Mouse (Mus musculus): ENCODE measurements around the gene Tmem59l.

The Tmem59l gene

GRCm38 (mm10) chr8:70509281-70509952, 22.3 kb upstream of the Tmem59l start:
- DNase-seq (ENCODE audit: low read depth, low spot score) = no peak

DNA sequence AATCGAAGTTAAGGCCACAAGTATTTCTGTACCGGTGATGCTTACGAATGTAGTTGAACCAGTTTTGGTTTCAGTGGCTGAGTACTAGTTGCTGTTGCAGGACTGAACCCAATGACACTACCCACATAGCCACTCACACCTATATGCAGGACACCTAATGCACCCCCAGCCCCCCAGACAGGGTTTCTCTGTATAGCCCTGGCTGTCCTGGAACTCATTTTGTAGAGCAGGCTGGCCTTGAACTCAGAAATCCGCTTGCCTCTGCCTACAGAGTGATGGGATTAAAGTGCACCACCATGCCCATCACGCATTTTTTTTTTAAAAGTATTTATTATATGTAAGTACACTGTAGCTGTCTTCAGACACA, 19.9 kb upstream of the Tmem59l start:
- DNase-seq (ENCODE audit: low read depth, low spot score) = no peak

- peak; percentile 83 for DNase-seq (ENCODE audit: low read depth, low spot score)
Observed at GRCm38 (mm10) chr8:70506328-70507026, 19.3 kb upstream of the Tmem59l start, which contains the start of gene Rex1bd. Gene Rex1bd (minus strand): TSS chr8:70506752.

DNA sequence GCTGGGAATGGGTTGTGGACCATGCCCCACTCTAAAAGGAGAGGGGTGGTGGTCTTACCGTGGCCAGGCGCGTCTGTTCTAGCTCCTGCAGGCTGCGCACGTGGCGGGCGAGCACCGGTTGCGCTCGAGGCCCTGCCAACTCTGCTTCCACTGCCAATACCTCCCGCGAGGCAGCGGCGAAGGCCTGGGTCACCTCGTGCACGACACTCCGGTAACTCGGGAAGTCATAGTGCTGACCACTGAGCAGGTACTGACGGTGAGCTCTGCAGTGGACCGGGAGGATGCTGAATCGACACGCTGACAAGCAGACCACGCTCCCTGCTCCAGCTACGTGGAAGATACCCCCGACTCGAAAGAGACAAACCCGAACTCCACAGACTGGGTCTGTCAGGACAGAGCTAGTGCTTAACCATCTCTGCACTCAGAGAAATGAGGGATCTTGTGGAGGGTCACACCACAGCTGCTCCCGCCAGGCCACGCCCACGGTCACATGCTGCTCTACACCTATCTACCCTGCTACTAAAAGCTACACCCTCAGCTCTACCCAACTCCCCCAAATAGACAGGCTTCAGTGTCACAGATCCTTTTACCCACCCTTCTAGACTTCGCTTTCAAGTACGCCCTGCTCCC, 18.7 kb upstream of the Tmem59l start:
- DNase-seq (ENCODE audit: low read depth, low spot score) = no peak

DNA sequence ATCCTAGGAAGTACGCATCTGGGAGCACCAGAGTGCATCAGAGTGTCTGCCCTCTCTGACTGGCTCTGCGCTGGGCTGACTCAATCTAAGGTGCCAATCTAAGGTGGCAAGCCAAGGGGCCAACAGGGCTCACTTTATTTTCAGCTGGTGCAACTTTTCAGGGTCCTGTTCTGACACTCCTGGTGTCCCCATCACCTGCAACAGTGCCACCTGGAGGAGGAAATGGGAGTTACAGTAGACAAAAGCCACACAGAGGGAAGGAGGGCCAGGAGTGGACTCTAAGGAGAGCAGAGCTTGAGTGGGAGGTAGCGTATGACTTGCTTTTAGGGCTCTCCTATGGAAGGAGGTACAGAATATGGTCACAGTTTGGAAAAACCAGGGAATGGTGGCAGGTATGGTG, 17.7 kb upstream of the Tmem59l start:
- DNase-seq (ENCODE audit: low read depth, low spot score) = no peak

DNA sequence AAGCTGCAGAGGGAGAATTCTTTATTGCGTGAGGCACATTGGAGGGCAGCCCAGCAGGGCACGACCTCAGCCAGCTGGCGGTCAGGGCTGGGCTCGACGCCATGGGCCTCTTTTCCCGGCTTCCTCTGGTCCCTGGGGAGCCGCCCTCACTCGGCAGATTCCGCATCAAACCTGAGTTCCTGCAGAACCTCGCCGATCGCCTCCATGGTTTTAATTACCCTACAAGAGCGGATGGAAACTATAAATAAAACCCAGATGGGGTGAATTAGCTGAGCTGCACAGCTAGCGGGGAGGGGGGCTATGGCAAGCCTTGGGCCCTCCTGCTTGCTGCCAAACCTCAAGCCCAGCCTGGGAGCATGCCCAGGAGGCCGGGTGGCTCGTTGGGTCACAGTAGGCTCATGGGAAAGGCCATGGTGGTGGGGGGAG, 17.1 kb upstream of the Tmem59l start:
- DNase-seq (ENCODE audit: low read depth, low spot score) = no peak

DNA sequence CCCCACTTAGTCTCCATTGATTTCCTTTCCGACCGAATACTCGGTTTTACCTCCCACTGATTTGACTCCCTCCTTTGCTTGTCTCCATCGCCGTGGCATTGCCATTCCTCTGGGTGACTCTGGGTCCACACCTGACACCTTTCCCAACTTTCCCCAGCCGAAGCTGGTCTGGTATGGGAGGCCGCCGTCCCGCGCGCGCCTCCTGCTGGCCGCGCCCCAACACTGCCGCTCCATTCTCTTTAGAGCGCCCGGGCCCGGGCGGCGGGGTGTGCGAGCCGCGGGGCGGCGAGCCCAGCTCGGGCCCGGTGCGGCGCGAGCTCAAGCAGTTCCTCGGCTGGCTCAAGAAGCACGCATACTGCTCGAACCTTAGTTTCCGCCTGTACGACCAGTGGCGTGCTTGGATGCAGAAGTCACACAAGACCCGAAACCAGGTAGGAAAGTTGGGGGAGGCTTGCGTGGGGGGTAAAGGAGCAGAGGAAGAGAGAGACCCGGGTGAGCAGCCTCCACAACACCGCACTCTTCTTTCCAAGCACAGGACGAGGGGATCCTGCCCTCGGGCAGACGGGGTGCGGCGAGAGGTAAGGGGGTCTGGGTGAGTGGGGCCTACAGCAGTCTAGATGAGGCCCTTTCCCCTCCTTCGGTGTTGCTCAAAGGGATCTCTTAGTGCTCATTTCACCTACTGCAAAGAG, 16.0 kb upstream of the Tmem59l start:
- DNase-seq (ENCODE audit: low read depth, low spot score) = no peak

- no peak for DNase-seq (ENCODE audit: low read depth, low spot score)
Observed at GRCm38 (mm10) chr8:70502540-70502939, 15.4 kb upstream of the Tmem59l start.

GRCm38 (mm10) chr8:70501820-70502529, 14.8 kb upstream of the Tmem59l start:
- DNase-seq (ENCODE audit: low read depth, low spot score) = no peak

DNA sequence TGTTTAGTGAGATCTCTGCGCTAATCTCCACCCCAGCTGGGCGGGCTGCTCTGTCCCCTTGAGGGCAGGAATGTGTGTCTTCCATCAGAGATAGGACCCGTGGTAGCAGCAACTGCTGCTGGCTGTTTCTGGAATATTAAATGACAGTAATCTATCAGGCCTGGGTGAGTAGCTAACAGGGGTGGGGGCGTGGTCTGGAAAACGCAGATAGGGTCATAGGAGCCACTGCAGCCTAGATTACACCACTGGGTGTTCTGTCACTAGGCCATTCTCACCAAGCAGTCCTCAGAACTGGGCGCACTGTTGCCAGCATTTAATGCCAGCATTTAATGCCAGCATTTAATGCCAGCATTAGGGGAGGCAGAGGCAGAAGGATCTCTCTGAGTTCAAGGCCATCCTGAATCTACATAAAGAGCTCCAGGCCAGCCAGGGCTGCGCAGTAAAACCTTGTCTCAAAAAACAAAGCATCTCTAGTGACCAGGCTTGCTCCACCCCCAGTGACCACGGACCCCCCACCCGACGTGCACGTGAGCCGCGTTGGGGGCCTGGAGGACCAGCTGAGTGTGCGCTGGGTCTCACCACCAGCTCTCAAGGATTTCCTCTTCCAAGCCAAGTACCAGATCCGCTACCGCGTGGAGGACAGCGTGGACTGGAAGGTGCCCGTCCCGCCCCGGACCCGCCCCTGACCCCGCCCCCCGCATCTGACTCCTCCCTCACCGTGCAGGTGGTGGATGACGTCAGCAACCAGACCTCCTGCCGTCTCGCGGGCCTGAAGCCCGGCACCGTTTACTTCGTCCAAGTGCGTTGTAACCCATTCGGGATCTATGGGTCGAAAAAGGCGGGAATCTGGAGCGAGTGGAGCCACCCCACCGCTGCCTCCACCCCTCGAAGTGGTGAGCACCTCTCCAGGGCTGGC, 13.5 kb upstream of the Tmem59l start:
- DNase-seq (ENCODE audit: low read depth, low spot score) = no peak

GRCm38 (mm10) chr8:70495771-70496062, 8.6 kb upstream of the Tmem59l start:
- DNase-seq (ENCODE audit: low read depth, low spot score) = no peak

- no peak for DNase-seq (ENCODE audit: low read depth, low spot score)
Observed at GRCm38 (mm10) chr8:70495001-70495770, 8.0 kb upstream of the Tmem59l start.

DNA sequence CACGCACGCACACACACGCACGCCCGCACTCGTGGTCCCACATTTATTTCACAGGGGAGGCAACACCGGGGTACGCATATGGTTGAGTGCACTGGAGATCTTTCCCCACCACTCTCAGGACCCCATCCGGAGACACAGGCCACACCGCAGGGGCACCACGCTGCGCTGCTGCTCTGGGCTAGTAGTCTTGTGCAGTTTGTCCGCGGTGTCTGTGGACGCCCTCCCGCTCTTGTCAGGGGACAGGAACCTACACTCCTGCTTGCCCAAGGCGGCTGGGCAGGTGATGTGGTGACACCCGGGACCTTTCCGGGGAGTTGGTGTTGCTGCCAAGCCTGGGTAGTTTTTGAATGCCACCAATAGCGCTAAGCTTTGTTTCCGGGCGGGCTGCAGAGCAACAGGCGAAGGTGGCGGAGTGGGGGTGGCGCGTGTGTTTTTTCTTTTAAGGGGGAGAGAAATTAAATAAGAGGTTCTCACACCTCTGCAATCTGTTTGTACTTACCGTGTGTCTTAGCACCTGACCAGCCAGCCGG, 7.3 kb upstream of the Tmem59l start:
- DNase-seq (ENCODE audit: low read depth, low spot score) = no peak

DNA sequence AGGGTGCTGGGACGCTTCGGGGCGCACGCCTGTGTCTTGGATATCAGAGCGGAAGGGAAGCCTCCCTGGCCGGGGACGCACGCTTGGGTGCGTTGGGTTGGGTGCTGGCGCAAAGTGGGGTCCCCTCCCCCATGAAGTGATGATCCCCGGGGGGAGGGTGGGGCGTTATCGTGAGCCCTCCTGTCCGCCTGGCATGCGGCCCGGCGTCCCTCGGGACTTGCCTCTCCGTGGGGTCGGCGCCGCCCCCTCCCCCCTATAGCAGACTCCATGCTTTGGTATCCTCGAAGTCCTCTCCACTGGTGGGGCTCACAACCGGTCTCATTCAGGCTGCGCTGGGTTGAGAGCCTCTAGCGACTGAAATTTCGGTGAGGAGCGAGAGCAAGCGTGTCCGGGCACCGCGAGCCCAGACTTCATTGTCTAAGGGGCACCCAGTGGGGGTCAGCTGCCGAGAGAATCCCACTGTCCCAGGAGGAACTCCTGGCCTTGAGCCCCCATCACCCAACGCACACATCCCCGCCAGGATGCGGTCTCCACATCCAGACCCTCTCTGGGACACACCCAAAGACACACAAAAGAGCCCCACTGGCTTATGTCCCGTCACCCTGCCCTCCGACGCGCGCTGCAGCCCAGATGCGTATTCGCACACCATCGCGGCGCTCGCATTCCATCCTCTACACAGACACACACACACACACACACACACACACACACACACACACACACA, 6.7 kb upstream of the Tmem59l start:
- DNase-seq (ENCODE audit: low read depth, low spot score) = no peak

DNA sequence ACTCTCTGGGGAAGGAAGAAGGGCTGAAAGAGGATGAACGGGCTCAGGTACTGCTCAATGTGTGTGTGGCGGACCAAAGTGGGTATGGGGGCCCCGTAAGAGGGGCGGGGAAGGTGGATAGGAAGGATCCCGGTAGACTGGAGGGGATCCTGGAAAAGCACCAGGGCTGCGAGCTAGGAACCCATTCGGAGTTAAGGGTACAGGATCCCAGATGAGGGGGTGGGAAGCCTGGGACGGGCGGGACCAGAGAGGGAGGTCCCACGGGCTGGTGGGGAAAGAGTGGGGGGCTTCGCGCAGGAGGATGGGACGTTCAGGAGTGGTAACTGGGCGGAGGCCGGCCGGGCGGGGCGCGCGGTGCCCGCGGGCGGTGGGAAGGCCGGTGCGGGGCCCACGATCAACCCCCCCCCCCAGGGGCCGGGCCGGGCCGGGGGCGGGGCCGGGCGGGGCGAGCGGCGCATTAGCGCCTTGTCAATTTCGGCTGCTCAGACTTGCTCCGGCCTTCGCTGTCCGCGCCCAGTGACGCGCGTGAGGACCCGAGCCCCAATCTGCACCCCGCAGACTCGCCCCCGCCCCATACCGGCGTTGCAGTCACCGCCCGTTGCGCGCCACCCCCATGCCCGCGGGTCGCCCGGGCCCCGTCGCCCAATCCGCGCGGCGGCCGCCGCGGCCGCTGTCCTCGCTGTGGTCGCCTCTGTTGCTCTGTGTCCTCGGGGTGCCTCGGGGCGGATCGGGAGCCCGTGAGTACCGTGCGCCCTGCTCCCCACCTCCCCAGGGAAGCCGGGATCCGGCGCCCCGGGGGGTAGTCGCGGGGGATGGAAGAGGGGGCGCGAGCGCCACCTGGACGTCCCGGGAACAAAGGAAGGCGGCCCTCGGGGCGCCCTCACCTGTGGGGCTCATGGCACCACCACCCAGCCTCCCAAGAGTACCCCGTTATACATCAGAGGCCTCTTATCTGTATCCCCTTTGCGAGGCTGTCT, 5.8 kb upstream of the Tmem59l start, which contains the start of gene Crlf1:
Gene Crlf1, plus strand, starts transcription at position 495 of the 977 bp plus-strand sequence.
- no peak for DNase-seq (ENCODE audit: low read depth, low spot score)

GRCm38 (mm10) chr8:70490880-70491495, 3.8 kb upstream of the Tmem59l start:
- DNase-seq (ENCODE audit: low read depth, low spot score) = no peak

Data from brain, embryonic 18.5 days (tissue).